Mouse (Mus musculus) liver, embryonic 14.5 days (tissue): ENCODE data around the gene Rbpjl. TPM values are rescaled to one million over a fixed set of nuclear protein-coding genes. Genes with fewer than 3 reads are reported as not detected.

Experiments used
- ATAC-seq: fragments of 200-750 bp; cut with Nextera tagmentation; 2 replicates; pipeline ENCODE4 v1.8.0; 2017; ENCODE audit warnings: moderate number of reproducible peaks, mild to moderate bottlenecking, moderate library complexity; ENCODE audit not compliant: insufficient read depth
- DNase-seq, 3 experiments: peaks; one replicate each; pipeline ENCODE4 v3.0.0-alpha.2; 2012 to 2013; ENCODE audit warnings: low read depth in 3 of 3, low spot score in 3 of 3
- H3K27ac ChIP-seq: fragments of 300-500 bp; sonication (generic); 2 replicates; pipeline ENCODE4 v1.5.1; 2014; ENCODE audit warnings: moderate library complexity, mild to moderate bottlenecking, control low read depth, inconsistent platforms
- H3K27me3 ChIP-seq: fragments of 300-500 bp; sonication (generic); 2 replicates; pipeline ENCODE4 v1.6.1; 2014; ENCODE audit warnings: mild to moderate bottlenecking, low read length, moderate library complexity; ENCODE audit not compliant: control insufficient read depth, insufficient read depth
- H3K36me3 ChIP-seq: fragments of 300-500 bp; sonication (generic); replicated peaks from 2 replicates; pipeline ENCODE4 v1.6.1; 2014; ENCODE audit warnings: low read depth; ENCODE audit not compliant: control insufficient read depth, insufficient read depth
- H3K4me1 ChIP-seq, 2 experiments: fragments of 200-500 bp in 1 of 2; fragments of 300-500 bp in 1 of 2; sonication (generic) in 1 of 2; replicated peaks; 2 replicates each; pipeline ENCODE4 v1.6.1; 2012 to 2014; ENCODE audit warnings: antibody characterized with exemption in 1 of 2, inconsistent platforms in 1 of 2, low read length in 1 of 2; ENCODE audit not compliant: control insufficient read depth in 2 of 2, insufficient read depth in 2 of 2
- H3K4me2 ChIP-seq: fragments of 300-500 bp; sonication (generic); 2 replicates; pipeline ENCODE4 v1.6.1; 2014; ENCODE audit warnings: low read depth, mild to moderate bottlenecking, control low read depth, moderate library complexity
- H3K4me3 ChIP-seq, 2 experiments: fragments of 200-500 bp in 1 of 2; fragments of 300-500 bp in 1 of 2; sonication (generic) in 1 of 2; 2 replicates each; pipeline ENCODE4 v1.5.1; 2012 to 2014; ENCODE audit warnings: low read depth in 2 of 2, low read length in 2 of 2, mild to moderate bottlenecking in 2 of 2, control low read depth in 1 of 2, inconsistent platforms in 1 of 2, moderate library complexity in 1 of 2; ENCODE audit not compliant: insufficient read depth in 1 of 2
- H3K9ac ChIP-seq: fragments of 300-500 bp; sonication (generic); replicated peaks from 2 replicates; pipeline ENCODE4 v1.6.1; 2014; ENCODE audit warnings: mild to moderate bottlenecking, control low read depth, moderate library complexity
- H3K9me3 ChIP-seq: fragments of 300-500 bp; sonication (generic); 2 replicates; pipeline ENCODE4 v1.6.1; 2016; ENCODE audit warnings: low read length, mixed read lengths; ENCODE audit not compliant: control insufficient read depth
- CTCF ChIP-seq: IDR thresholded peaks from 2 replicates; pipeline ENCODE4 v1.5.1; 2016; ENCODE audit warnings: antibody characterized with exemption, low read depth, control low read depth
- EP300 ChIP-seq: IDR thresholded peaks from 2 replicates; pipeline ENCODE4 v1.6.1; 2016; ENCODE audit warnings: antibody characterized with exemption, low read depth
- WGBS: fragments of 180-500 bp; shearing (Covaris S2); extraction: QIAGEN DNeasy Blood & Tissue Kit; methylation state at CpG from one replicate; pipeline ENCODE4 v1.1.7; 2014; ENCODE audit not compliant: insufficient replicate concordance; 5-methylcytosine and 5-hydroxymethylcytosine counted together
- polyA plus RNA-seq, 2 experiments: library from polyadenylated mRNA; depleted of rRNA in 1 of 2; stranded (reverse) in 1 of 2; unstranded in 1 of 2; fragments of >200 nt; fragmentation: Nextera tagmentation in 1 of 2; extraction: Ambion mirVana in 1 of 2; gene quantifications; 2 replicates each; pipeline versions ENCODE4 v1.2.1 to v1.2.3; 2012 to 2014

The Rbpjl gene
- polyA plus RNA-seq, 2 experiments: 0.05 to 0.06 TPM

GRCm38 (mm10) chr2:164439001-164439421, 36.1 kb downstream of the Rbpjl start:
- no peak for DNase-seq
- H3K9ac ChIP-seq: no peak overlapping the region

GRCm38 (mm10) chr2:164440314-164440713, 37.4 kb downstream of the Rbpjl start:
- Histone ChIP-seq H3K27me3 (peaks cover 31% of the 10 kb centered on the region), H3K4me3 (no peak overlapping the region), H3K27ac (no peak overlapping the region), H3K36me3 (no peaks in the 10 kb centered on the region), H3K9ac (no peak overlapping the region), H3K4me1 (peaks cover 0 to 5% of the 10 kb centered on the region in 2 experiments; a peak in 1 of 4 replicates), H3K9me3 (no peaks in the 10 kb centered on the region), H3K4me2 (peak overlapping the region; percentile 2; the same call in 1 of the 2 replicates)
- no peak for TF ChIP-seq CTCF
- TF ChIP-seq EP300: no peak
- ATAC-seq (no peak), DNase-seq (no peak)
- WGBS: 58% methylated on average over 5 of the region's 5 CpGs

More at GRCm38 (mm10) chr2:164439001-164439421, 36.1 kb downstream of the Rbpjl start:
- ATAC-seq: no peak
- H3K4me2 ChIP-seq: peak overlapping the region; percentile 2
- H3K27me3 ChIP-seq: peaks cover 25% of the 10 kb centered on the region
- H3K36me3 ChIP-seq: no peaks in the 10 kb centered on the region
- no peak overlapping the region for H3K27ac ChIP-seq
- no peak overlapping the region for H3K4me3 ChIP-seq
- 62% methylated on average over 3 of the region's 3 CpGs for WGBS
- H3K9me3 ChIP-seq: no peaks in the 10 kb centered on the region
- H3K4me1 ChIP-seq: peaks cover 0 to 12% of the 10 kb centered on the region in 2 experiments; a peak in 1 of 4 replicates
- TF ChIP-seq EP300 (no peak), CTCF (no peak)

GRCm38 (mm10) chr2:164441155-164441554, 38.2 kb downstream of the Rbpjl start:
- no peak overlapping the region for H3K9ac ChIP-seq
- H3K36me3 ChIP-seq: no peaks in the 10 kb centered on the region
- WGBS: 18% methylated on average over 8 of the region's 8 CpGs
- TF ChIP-seq EP300 (no peak), CTCF (no peak)
- DNase-seq: no peak
- H3K4me1 ChIP-seq: peaks cover 0 to 5% of the 10 kb centered on the region in 2 experiments; a peak in 1 of 4 replicates
- H3K9me3 ChIP-seq: no peaks in the 10 kb centered on the region
- H3K4me3 ChIP-seq: peak overlapping the region; percentile 53 to 56
- no peak overlapping the region for H3K27ac ChIP-seq
- peak overlapping the region; percentile 47 for H3K4me2 ChIP-seq
- peaks cover 31% of the 10 kb centered on the region for H3K27me3 ChIP-seq
- no peak for ATAC-seq

- Histone ChIP-seq H3K36me3 (no peaks in the 10 kb centered on the region), H3K4me2 (peak overlapping the region; percentile 47), H3K27me3 (peaks cover 31% of the 10 kb centered on the region), H3K4me1 (peaks cover 0 to 4% of the 10 kb centered on the region in 2 experiments; a peak in 1 of 4 replicates), H3K9ac (no peak overlapping the region), H3K4me3 (peak overlapping the region; percentile 53 to 56), H3K27ac (no peak overlapping the region), H3K9me3 (no peaks in the 10 kb centered on the region)
- ATAC-seq: no peak
- TF ChIP-seq CTCF: no peak
- no peak for TF ChIP-seq EP300
- no peak for DNase-seq
- 24% methylated on average over 7 of the region's 7 CpGs for WGBS
These were observed 38.8 kb downstream of the Rbpjl start for GRCm38 (mm10) chr2:164441731-164442130.

- Histone ChIP-seq H3K9ac (peak overlapping the region; percentile 36), H3K27me3 (peaks cover 31% of the 10 kb centered on the region), H3K27ac (no peak overlapping the region), H3K4me1 (peaks cover 0 to 4% of the 10 kb centered on the region in 2 experiments; a peak in 1 of 4 replicates), H3K9me3 (no peaks in the 10 kb centered on the region), H3K36me3 (no peaks in the 10 kb centered on the region), H3K4me2 (peak overlapping the region; percentile 47), H3K4me3 (peak overlapping the region; percentile 53 to 56)
- ATAC-seq (peak; percentile 24; the same call in 1 of the 2 replicates), DNase-seq (no peak)
- 3% methylated on average over 29 of the region's 29 CpGs for WGBS
- no peak for TF ChIP-seq CTCF
These were observed 39.5 kb downstream of the Rbpjl start for GRCm38 (mm10) chr2:164442315-164443050.
